Comparison of ENCODE assay signal across 17 mouse cellular contexts in genomic region chr1:37666587-37666986, GRCm38 (mm10). TPM values are rescaled to one million over a fixed set of nuclear protein-coding genes. Genes with fewer than 3 reads are reported as not detected.
A peak's percentile ranks its signal among the peaks of the same experiment; 100 is the strongest.
DNase-seq lines count a peak whose midpoint lies in the region; ATAC-seq and TF ChIP-seq lines count a peak whose summit lies in the region.
"Had no signal": no experiment of that assay in that cellular context is flagged by ENCODE, and none has a peak within 500 bp of the region (broad histone marks: within the 10 kb centered on the region; RNA-seq: fewer than 3 reads in every experiment).

No protein-coding gene starts in this region.

- H3K79me2 ChIP-seq in heart, adult 2 months (replicated peaks; ENCODE audit: control insufficient read depth, insufficient read depth, low read length): no peaks in the 10 kb centered on the region

- WGBS in embryonic facial prominence, embryonic 14.5 days: 42% methylated on average over 10 of the region's 10 CpGs
- WGBS in forebrain, embryonic 16.5 days: 48% methylated on average over 10 of the region's 10 CpGs
- WGBS in heart, adult 2 months: 50% methylated on average over 10 of the region's 10 CpGs

- no peaks in the 10 kb centered on the region for H3K27me3 ChIP-seq in embryonic facial prominence, embryonic 14.5 days (replicated peaks; ENCODE audit: control insufficient read depth, insufficient read depth, low read length)
- no peaks in the 10 kb centered on the region for H3K27me3 ChIP-seq in forebrain, embryonic 16.5 days (replicated peaks; ENCODE audit: control insufficient read depth, insufficient read depth, low read length)
- no peaks in the 10 kb centered on the region for H3K27me3 ChIP-seq in heart, adult 2 months (ENCODE audit: control insufficient read depth, insufficient read depth, low read length)
- H3K27me3 ChIP-seq: liver, embryonic 12.5 days had no signal

- ATAC-seq in embryonic facial prominence, embryonic 14.5 days (ENCODE audit: low read depth): peak; percentile 71; the same call in 1 of the 2 replicates
- ATAC-seq in forebrain, embryonic 16.5 days: no peak
- ATAC-seq: activated CD4-positive, CD25-positive, alpha-beta regulatory T cell, adult 4 months; hindbrain, postnatal 0 days; liver, embryonic 12.5 days had no signal

- no peak overlapping the region for H3K4me2 ChIP-seq in embryonic facial prominence, embryonic 14.5 days (ENCODE audit: low read depth, low read length)
- H3K4me2 ChIP-seq in forebrain, embryonic 16.5 days (ENCODE audit: low read length): no peak overlapping the region
- H3K4me2 ChIP-seq: liver, embryonic 12.5 days; midbrain, embryonic 11.5 days; neural tube, embryonic 12.5 days had no signal

- TF ChIP-seq CTCF in heart, adult 2 months (IDR thresholded peaks at IDR 0.05): no peak

- H3K9ac ChIP-seq in embryonic facial prominence, embryonic 14.5 days (ENCODE audit: low read depth, low read length): no peak overlapping the region
- H3K9ac ChIP-seq in forebrain, embryonic 16.5 days (replicated peaks; ENCODE audit: low read depth, low read length): no peak overlapping the region
- no peak overlapping the region for H3K9ac ChIP-seq in heart, adult 2 months (ENCODE audit: low read depth, low read length)
- H3K9ac ChIP-seq: liver, embryonic 12.5 days; neural tube, embryonic 12.5 days had no signal

- TF ChIP-seq EP300 in heart, adult 2 months (IDR thresholded peaks at IDR 0.05; ENCODE audit: insufficient read depth, low read depth, low read length): no peak

- intact Hi-C loops in heart, adult 2 months (cut with DNase I): no loop called here

- no peaks in the 10 kb centered on the region for H3K36me3 ChIP-seq in embryonic facial prominence, embryonic 14.5 days (ENCODE audit: control insufficient read depth, insufficient read depth, low read length)
- H3K36me3 ChIP-seq in forebrain, embryonic 16.5 days (ENCODE audit: control insufficient read depth, insufficient read depth): no peaks in the 10 kb centered on the region
- H3K36me3 ChIP-seq in heart, adult 2 months (ENCODE audit: control insufficient read depth, insufficient read depth, low read length): no peaks in the 10 kb centered on the region
- H3K36me3 ChIP-seq: liver, embryonic 12.5 days; neural tube, embryonic 12.5 days had no signal

- H3K27ac ChIP-seq in embryonic facial prominence, embryonic 14.5 days (replicated peaks; ENCODE audit: low read depth, low read length): no peak overlapping the region
- H3K27ac ChIP-seq in forebrain, embryonic 16.5 days (ENCODE audit: low read length): no peak overlapping the region
- no peak overlapping the region for H3K27ac ChIP-seq in heart, adult 2 months
- H3K27ac ChIP-seq: hindbrain, postnatal 0 days; left cerebral cortex, adult 2 months; liver, embryonic 12.5 days; neural tube, embryonic 12.5 days had no signal

- no peaks in the 10 kb centered on the region for H3K4me1 ChIP-seq in embryonic facial prominence, embryonic 14.5 days (ENCODE audit: control insufficient read depth, insufficient read depth, low read length)
- H3K4me1 ChIP-seq in forebrain, embryonic 16.5 days (replicated peaks; ENCODE audit: control insufficient read depth, insufficient read depth, low read length): no peaks in the 10 kb centered on the region
- H3K4me1 ChIP-seq in heart, adult 2 months (ENCODE audit: control insufficient read depth, insufficient read depth, low read length): no peaks in the 10 kb centered on the region
- H3K4me1 ChIP-seq: neural tube, embryonic 12.5 days had no signal

- H3K4me3 ChIP-seq in embryonic facial prominence, embryonic 14.5 days (ENCODE audit: low read depth, low read length): no peak overlapping the region
- no peak overlapping the region for H3K4me3 ChIP-seq in forebrain, embryonic 16.5 days (replicated peaks; ENCODE audit: low read length)
- no peak overlapping the region for H3K4me3 ChIP-seq in heart, adult 2 months
- H3K4me3 ChIP-seq: left cerebral cortex, adult 2 months; liver, embryonic 12.5 days; neural tube, embryonic 12.5 days had no signal

- no peaks in the 10 kb centered on the region for H3K9me3 ChIP-seq in embryonic facial prominence, embryonic 14.5 days (ENCODE audit: control insufficient read depth, low read length)
- no peaks in the 10 kb centered on the region for H3K9me3 ChIP-seq in forebrain, embryonic 16.5 days (ENCODE audit: control insufficient read depth, low read length)
- H3K9me3 ChIP-seq: liver, embryonic 12.5 days; neural tube, embryonic 12.5 days had no signal

- no peak for TF ChIP-seq POLR2A in heart, adult 2 months (IDR thresholded peaks at IDR 0.05; ENCODE audit: insufficient read depth, low read depth, low read length)

- DNase-seq in ZHBTc4 (ENCODE audit: low read depth, low spot score) (peak; percentile 32), liver (no peak)
- peak; percentile 55 for DNase-seq in embryonic facial prominence, embryonic 14.5 days (ENCODE audit: low spot score)
- DNase-seq in kidney, postnatal 25 days: peak; percentile 70 to 84
- DNase-seq in lung, postnatal 36 days: peak; percentile 94
- DNase-seq in heart, adult 2 months: no peak
- DNase-seq: cerebellum, postnatal 14 days; gastrocnemius, postnatal 14 days; right cerebral cortex, postnatal 25 days; thymus, adult 2 months had no signal

RNA-seq across cellular contexts. Expression of gene 2010300C02Rik, which starts 53.3 kb away (rescaled TPM):
- 4.6 and 6.5 TPM in 2 replicates for polyA plus RNA-seq in embryonic facial prominence, embryonic 14.5 days (2014; fragmentation: Nextera tagmentation; extraction: Ambion mirVana)
- 2.6 and 3.5 TPM in 2 replicates for polyA plus RNA-seq in forebrain, embryonic 16.5 days (2015; fragmentation: Nextera tagmentation; extraction: Ambion mirVana)
- under 1 TPM; 0.55 to 0.60 TPM for total RNA-seq in heart, adult 2 months (2021)
- polyA plus RNA-seq in heart, adult 2 months (2012; rRNA removed): 0.91 and 1.1 TPM in 2 replicates

Comparison
In these comparisons a context has a peak if more than half of its experiments do, and no peak if none do; other contexts are left out.
1. DNase-seq: peak in ZHBTc4 (single experiment), embryonic facial prominence, embryonic 14.5 days (single experiment), kidney, postnatal 25 days (2 of 2) and lung, postnatal 36 days (single experiment); none in heart, adult 2 months (0 of 2) and liver (single experiment).